Mouse (Mus musculus) heart, postnatal 25 days (tissue): Measurements from ENCODE around the gene Gm9733. TPM values are rescaled to one million over a fixed set of nuclear protein-coding genes. Genes with fewer than 3 reads are reported as not detected.
"Not testable (repeated sequence)": the region's sequence is repeated elsewhere in the genome, so short reads cannot be mapped to it uniquely, and the experiment has no call there.

Source experiments
- DNase-seq: peaks from one replicate; pipeline ENCODE4 v3.0.0; 2022; ENCODE audit warnings: low spot score
- intact Hi-C: fragments of 180-260 bp; cut with DNase I; formaldehyde crosslinking; loops from one replicate; pipeline ENCODE4 v1.15.1; 2025
- total RNA-seq, 2 experiments: library from RNA; stranded (reverse); gene quantifications; 2 replicates each; pipeline ENCODE4 v1.2.3; 2021

The Gm9733 gene
- total RNA-seq = not detected

DNA sequence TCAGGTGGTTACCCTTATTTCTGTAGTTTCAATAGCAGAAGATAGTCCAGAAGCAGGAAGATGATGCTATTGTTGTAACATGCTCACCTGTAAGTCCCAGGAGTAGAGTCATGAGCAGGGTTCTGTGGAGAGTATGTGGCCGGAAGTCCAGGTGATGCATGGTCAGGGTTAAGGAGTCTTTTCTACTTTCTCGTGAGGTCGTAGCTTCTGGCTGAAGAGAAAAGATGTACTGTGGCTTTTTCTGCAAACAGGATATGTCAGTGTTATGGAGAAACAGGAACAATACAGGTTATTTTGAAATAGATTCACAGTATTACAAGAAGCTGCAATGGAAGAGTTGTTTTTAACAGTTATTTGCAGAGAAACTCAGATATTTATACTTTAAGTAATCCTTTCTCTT, at the start of gene Gm9733:
Gene Gm9733, minus strand, starts transcription at position 240 of the 400 bp plus-strand sequence.
- no peak for DNase-seq
- intact Hi-C loops = loop anchor here (2.0 kb wide), 1 partner anchor 515 kb away; no protein-coding TSS in a partner anchor

DNA sequence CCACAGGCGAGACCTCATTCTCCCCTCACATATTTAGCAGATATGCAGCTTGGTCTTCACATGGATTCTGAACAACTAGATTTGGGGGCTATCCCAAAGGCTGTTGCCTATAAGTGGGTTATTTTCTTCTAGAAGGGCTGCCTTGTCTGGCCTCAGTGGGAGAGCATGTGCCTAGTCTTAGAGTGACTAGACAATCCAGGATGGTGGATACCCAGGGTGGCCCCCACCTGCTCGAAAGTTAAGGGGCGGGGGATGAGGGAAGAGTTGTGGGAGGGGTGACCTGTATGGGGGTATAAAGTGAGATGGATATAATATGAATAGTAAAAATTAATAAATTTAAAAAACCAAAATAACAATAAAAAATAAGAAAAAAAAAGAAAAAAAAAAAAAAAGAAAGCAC, 23.6 kb upstream of the Gm9733 start:
- intact Hi-C loops = not testable (repeated sequence)

DNA sequence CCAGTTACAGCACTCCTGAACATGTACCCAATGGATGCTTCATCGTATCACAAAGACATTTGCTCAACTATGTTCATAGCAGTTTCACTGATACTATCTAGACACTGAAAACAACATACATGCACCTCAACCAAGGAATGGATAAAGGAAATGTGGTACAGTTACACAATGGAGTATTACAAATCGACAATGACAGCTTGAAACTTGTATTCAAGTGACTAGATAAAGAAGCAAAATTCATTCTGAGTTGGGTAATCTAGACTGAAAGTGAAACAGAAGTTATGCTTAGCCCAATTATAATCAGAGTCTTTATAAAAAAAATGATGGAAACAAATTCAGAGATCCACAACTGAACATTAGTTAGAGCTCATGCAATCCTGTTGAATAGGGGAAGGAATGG, 18.2 kb upstream of the Gm9733 start:
- intact Hi-C loops, DNase-seq: not testable (repeated sequence)

More for the DNA sequence above, 23.6 kb upstream of the Gm9733 start:
- not testable (repeated sequence) for DNase-seq

DNA sequence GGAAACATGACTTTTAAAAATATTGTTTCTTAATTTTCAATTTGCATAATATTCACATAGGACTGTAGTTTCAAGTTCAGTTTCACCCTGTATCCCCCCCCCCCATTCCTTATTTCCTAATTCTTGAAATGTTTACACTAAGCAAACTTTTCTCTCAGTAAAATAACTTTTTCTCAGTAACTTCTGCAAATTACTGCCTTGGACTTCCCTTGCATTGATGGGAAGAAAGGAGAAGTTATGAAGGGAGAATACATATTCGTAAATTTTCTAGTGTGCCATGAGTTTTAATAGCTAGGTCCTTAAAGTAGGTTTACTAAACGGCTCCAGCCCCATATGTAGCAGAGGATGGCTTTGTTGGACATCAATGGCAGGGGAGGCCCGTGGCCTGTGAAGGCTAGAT, 13.5 kb upstream of the Gm9733 start:
- intact Hi-C loops, DNase-seq: not testable (repeated sequence)

DNA sequence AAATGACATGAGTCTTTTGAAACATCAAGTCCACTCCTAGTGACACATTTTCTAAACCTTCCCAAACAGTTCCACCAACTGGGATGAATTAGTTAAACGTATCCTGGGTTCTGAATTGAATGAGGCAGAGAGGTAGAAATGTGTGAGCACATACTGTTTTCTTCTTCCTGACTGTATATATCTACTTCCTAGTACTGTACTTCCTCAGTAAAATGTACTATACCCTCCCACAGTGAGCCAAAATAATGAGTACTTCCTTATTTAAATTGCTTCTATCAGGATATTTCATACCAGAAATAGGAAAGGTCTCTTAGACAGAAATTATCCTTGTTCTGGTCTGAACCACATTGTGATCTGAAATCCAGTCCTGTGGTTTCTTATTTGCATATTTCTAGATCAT, 8.2 kb upstream of the Gm9733 start:
- intact Hi-C loops = no loop called here
- DNase-seq = no peak

DNA sequence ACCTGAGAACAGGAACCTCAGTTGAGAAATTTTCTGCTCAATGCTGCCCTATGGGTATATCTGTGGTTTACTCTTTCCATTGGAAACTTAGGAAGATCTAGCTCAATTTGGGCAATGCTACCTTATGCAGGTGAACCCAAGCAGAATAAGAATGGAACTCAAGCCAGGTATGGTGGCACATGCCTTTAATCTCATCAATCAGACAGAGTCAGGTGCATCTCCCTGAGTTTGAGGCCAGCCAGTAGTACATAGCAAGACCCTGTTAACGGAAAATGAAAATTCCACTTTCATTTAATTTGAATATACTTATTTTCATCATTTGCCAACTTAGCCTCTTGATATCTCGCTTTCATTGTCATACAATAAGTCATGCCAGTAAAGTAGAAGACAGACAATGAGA, 2.1 kb upstream of the Gm9733 start:
- intact Hi-C loops = no loop called here
- no peak for DNase-seq

DNA sequence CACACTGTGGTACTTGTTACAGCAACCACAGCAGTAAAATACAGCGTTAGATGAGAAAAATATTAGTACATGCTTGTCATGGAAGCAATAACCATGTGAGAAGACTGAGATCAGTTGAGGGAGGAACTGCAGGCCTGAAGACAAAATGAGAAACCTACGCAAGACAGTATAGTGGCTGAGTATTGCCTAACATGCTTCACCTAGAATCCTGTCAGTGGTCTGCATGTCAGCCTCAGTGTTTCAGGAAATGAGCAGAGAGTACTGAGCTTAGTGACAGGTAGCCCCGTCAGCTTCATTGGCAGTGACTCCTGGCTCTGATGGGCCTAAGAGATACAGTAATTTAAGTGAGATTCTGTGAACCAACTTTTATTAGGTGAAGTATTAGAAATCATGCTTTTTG, 557 bp downstream of the Gm9733 start:
- intact Hi-C loops = no loop called here
- no peak for DNase-seq

DNA sequence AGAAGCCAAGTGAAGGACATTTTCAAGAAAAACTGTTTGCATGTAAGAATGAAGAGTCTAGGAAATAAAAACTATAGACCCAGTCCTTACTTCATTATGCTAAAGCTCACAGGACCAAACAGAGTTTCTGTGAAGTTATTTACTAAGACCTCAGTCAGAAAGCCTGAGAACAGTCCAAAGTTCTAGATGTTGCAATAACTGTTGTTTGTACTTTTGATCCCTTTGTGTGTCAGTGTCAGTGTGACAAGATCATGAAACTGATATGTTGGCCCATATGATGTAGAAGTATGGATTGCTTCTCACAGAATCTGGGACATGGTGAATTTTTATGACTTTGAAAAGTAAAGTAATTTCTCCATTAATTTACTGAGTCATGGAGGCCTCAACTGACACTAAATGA, 2.6 kb downstream of the Gm9733 start:
- intact Hi-C loops = loop anchor here (5.0 kb wide), 1 partner anchor 128 kb away; no protein-coding TSS in a partner anchor
- no peak for DNase-seq

DNA sequence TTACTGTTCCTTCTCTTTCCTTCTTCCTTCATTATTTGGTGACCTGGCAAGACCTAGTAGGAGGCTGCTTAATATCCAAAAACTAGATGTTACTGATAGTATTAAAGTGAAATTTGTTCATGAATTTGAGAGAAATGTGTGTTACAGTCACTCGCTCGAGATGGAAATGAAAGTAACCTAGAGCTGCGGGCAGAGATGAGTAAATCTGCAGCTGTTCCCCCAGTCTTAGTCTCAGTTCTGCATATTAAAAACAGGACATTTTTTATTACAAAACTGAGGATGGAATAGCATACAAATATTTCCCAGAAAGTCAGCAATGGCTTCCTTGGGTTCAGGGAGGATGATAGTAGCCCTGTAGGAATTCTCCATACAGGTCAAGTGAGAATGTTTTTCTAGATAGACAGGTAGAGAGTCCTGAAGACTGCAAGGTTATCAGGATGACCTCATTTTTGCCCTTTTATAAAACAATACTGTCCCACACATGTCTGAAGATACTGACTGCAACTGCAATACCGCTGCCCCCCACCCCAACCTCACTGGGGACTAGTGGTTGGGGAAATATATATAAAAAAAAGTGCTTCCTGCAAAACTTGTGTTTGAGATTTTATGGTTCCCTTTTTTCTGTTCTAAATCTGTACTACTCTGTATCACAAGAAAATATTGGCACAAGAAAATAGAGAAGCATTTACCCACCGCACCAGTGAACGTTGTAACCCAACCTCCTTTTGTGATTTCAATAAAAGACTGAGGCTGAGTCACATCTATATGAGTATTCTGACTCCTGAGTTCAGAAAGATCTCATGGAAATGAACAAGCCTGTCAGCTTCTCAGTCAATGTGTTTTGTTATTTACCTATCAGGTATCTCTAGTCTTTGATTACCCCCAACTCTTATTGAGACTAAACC, 47.4 kb downstream of the Gm9733 start:
- intact Hi-C loops = no loop called here
- DNase-seq = no peak

DNA sequence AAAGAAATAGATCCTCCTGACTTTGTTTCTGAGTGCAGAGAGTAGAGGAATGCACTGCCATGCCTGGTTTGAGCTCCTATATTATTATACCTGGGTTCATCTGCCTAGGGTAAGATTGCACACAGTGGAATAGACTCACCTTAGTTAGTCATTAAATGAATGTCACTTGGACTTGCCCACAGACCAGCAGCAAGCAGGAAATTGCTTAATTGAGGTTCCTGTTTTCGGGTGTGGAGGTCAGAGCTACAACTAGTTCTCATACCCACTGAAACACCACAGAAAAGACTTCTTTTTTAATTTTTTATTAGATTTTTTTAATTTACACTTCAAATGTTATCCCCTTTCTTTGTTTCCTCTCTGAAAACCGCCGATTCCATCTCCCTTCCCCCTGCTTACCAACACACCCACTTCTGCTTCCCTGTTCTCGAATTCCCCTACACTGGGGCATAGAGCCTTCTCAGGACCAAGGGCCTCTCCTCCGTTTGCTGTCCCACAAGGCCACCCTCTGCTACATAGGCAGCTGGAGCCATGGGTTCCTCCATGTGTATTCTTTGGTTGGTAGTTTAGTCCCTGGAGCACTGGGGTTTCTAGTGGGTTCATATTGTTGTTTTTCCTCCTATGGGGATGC, 56.1 kb downstream of the Gm9733 start:
- DNase-seq = no peak
- intact Hi-C loops = no loop called here

DNA sequence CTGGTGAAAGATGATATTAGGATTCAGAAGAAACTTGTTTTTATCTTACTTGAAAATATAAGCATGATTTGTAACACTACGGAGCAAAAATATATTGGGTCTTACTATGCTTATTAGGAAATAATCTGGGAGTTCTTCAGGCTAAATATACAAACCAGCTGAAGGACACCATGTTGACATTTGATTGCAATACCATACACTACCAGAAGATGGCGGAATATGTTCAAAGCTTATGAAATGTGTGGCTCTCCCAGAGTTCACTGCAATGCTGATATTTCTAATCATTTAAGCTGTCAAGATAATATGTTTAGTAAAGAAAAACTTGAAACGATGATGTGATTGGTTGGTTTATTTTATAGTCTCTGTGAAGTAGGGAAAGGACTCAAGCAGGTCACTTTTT, 67.7 kb downstream of the Gm9733 start:
- intact Hi-C loops = no loop called here
- DNase-seq = no peak

DNA sequence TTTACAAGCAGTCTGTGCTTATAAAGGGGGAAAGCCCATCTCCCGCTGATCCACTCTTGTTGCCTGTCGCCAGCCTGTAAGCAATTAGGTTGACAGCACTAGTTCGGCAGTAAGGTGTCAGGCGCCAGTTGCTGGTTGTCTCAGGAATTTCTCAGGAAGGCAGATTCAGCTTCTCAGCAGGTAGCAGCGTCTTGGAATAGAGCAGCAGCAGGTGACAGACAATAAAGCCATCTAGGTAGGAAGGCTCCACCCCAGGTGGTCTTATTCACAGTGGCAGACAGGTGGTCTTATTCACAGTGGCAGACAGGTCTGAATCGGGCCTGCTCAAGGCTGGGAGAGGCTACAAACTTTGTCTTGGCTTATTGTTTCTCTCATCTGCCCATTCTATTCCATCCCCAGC, 76.4 kb downstream of the Gm9733 start:
- no peak for DNase-seq
- intact Hi-C loops = no loop called here

Other genes starting within 250 kb of the Gm9733 start
- not detected for gene Sirpb1a, start 94.2 kb upstream of the Gm9733 start, total RNA-seq
- not detected for gene Sirpb1b, start 242.8 kb upstream of the Gm9733 start, total RNA-seq